Mouse (Mus musculus) neural tube, embryonic 15.5 days (tissue): ENCODE results near the gene Gm49510. TPM values are rescaled to one million over a fixed set of nuclear protein-coding genes. Genes with fewer than 3 reads are reported as not detected.

Source experiments
- ATAC-seq: fragments of 200-750 bp; cut with Nextera tagmentation; 2 replicates; pipeline ENCODE4 v1.8.0; 2017; ENCODE audit warnings: mild to moderate bottlenecking, moderate TSS enrichment, moderate library complexity; ENCODE audit not compliant: low FRiP score
- H3K27ac ChIP-seq: fragments of 300-500 bp; sonication (generic); replicated peaks from 2 replicates; pipeline ENCODE4 v1.5.1; 2015; ENCODE audit warnings: mild to moderate bottlenecking, inconsistent platforms
- H3K27me3 ChIP-seq: fragments of 300-500 bp; sonication (generic); replicated peaks from 2 replicates; pipeline ENCODE4 v1.6.1; 2015; ENCODE audit warnings: inconsistent platforms
- H3K36me3 ChIP-seq: fragments of 300-500 bp; sonication (generic); 2 replicates; pipeline ENCODE4 v1.6.1; 2015; ENCODE audit warnings: inconsistent platforms
- H3K4me1 ChIP-seq: fragments of 300-500 bp; sonication (generic); 2 replicates; pipeline ENCODE4 v1.6.1; 2015; ENCODE audit warnings: inconsistent platforms
- H3K4me2 ChIP-seq: fragments of 300-500 bp; sonication (generic); 2 replicates; pipeline ENCODE4 v1.6.1; 2015; ENCODE audit warnings: inconsistent platforms, mild to moderate bottlenecking, moderate library complexity
- H3K4me3 ChIP-seq: fragments of 300-500 bp; sonication (generic); replicated peaks from 2 replicates; pipeline ENCODE4 v1.5.1; 2015; ENCODE audit warnings: mild to moderate bottlenecking, inconsistent platforms
- H3K9ac ChIP-seq: fragments of 300-500 bp; sonication (generic); replicated peaks from 2 replicates; pipeline ENCODE4 v1.6.1; 2015; ENCODE audit warnings: mild to moderate bottlenecking, inconsistent platforms
- H3K9me3 ChIP-seq: fragments of 300-500 bp; sonication (generic); replicated peaks from 2 replicates; pipeline ENCODE4 v1.6.1; 2016; ENCODE audit warnings: inconsistent platforms
- WGBS: fragments of 180-500 bp; shearing (Covaris S2); methylation state at CpG from one replicate; pipeline ENCODE4 v1.1.7; 2015; ENCODE audit warnings: mixed read lengths; 5-methylcytosine and 5-hydroxymethylcytosine counted together
- polyA plus RNA-seq: library from polyadenylated mRNA; unstranded; fragments of >200 nt; fragmentation: Nextera tagmentation; extraction: Ambion mirVana; gene quantifications from 2 replicates; pipeline ENCODE4 v1.2.1, GENCODE M21; 2015

Gene Gm49510
- polyA plus RNA-seq, 1 experiment from 2014 or later: not detected

GRCm38 (mm10) chr15:78919914-78920313, 20.4 kb downstream of the Gm49510 start:
- H3K4me3 ChIP-seq: no peak overlapping the region
- no peaks in the 10 kb centered on the region for H3K27me3 ChIP-seq
- no peak overlapping the region for H3K27ac ChIP-seq
- H3K9ac ChIP-seq: no peak overlapping the region
- ATAC-seq: no peak
- WGBS: 82% methylated on average over 12 of the region's 12 CpGs
- H3K36me3 ChIP-seq: peaks cover 23% of the 10 kb centered on the region
- no peak overlapping the region for H3K4me2 ChIP-seq
- no peaks in the 10 kb centered on the region for H3K9me3 ChIP-seq
- H3K4me1 ChIP-seq: peaks cover 34% of the 10 kb centered on the region

- Histone ChIP-seq H3K4me2 (no peak overlapping the region), H3K27me3 (0 out of 2 replicates have a peak, but pooled peaks cover 3% of the 10 kb centered on the region), H3K27ac (no peak overlapping the region), H3K9me3 (no peaks in the 10 kb centered on the region), H3K36me3 (peaks cover 17% of the 10 kb centered on the region), H3K9ac (no peak overlapping the region), H3K4me3 (no peak overlapping the region), H3K4me1 (peaks cover 32% of the 10 kb centered on the region)
- WGBS: 89% methylated on average over 7 of the region's 7 CpGs
- no peak for ATAC-seq
These were observed 23.2 kb downstream of the Gm49510 start for GRCm38 (mm10) chr15:78922700-78923099.

DNA sequence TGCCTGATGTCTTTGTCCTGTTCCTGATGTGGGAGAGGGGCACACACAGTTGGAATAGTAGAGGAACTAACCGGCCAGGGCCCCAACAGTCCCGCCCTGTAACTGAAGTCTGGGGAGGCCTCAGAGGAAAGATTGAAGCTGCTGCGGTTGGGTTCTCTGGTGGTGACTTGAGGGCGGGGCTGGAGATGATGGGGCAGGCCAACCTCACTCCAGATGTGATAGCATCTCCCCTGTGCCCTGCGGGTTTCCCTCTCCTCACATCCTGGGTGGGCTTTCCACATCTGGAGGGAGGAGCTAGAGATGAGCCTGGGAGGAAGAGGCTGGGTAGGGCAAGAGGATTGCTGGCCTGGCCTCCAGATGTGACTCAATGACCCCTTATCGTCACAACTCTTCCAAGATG, 24.1 kb downstream of the Gm49510 start:
- H3K27me3 ChIP-seq: 0 out of 2 replicates have a peak, but pooled peaks cover 3% of the 10 kb centered on the region
- peaks cover 34% of the 10 kb centered on the region for H3K4me1 ChIP-seq
- no peak overlapping the region for H3K4me3 ChIP-seq
- no peak for ATAC-seq
- no peak overlapping the region for H3K9ac ChIP-seq
- H3K9me3 ChIP-seq: no peaks in the 10 kb centered on the region
- H3K36me3 ChIP-seq: peaks cover 11% of the 10 kb centered on the region
- H3K27ac ChIP-seq: no peak overlapping the region
- WGBS: 74% methylated on average over 6 of the region's 6 CpGs
- H3K4me2 ChIP-seq: no peak overlapping the region

- Histone ChIP-seq H3K4me2 (no peak overlapping the region), H3K36me3 (no peaks in the 10 kb centered on the region), H3K27ac (peak overlapping the region; percentile 76), H3K4me1 (peaks cover 34% of the 10 kb centered on the region), H3K4me3 (no peak overlapping the region), H3K27me3 (0 out of 2 replicates have a peak, but pooled peaks cover 3% of the 10 kb centered on the region), H3K9me3 (no peaks in the 10 kb centered on the region), H3K9ac (no peak overlapping the region)
- WGBS: 38% methylated on average over 8 of the region's 8 CpGs
- no peak for ATAC-seq
These were observed 25.7 kb downstream of the Gm49510 start for GRCm38 (mm10) chr15:78925129-78925528.

- Histone ChIP-seq H3K9me3 (no peaks in the 10 kb centered on the region), H3K9ac (no peak within 1 kb of the TSS), H3K27ac (peak within 1 kb of the TSS; percentile 76), H3K4me1 (peaks cover 34% of the 10 kb centered on the region), H3K27me3 (0 out of 2 replicates have a peak, but pooled peaks cover 3% of the 10 kb centered on the region), H3K4me2 (peak within 1 kb of the TSS; percentile 67), H3K36me3 (no peaks in the 10 kb centered on the region), H3K4me3 (peak within 1 kb of the TSS; percentile 32)
- WGBS: 8% methylated on average over 20 of the region's 20 CpGs
- ATAC-seq: peak; percentile 56
These were observed 26.8 kb downstream of the Gm49510 start, which contains the start of gene Lgals1 for GRCm38 (mm10) chr15:78926021-78926919. TSS of gene Lgals1 (plus strand) at chr15:78926725.

DNA sequence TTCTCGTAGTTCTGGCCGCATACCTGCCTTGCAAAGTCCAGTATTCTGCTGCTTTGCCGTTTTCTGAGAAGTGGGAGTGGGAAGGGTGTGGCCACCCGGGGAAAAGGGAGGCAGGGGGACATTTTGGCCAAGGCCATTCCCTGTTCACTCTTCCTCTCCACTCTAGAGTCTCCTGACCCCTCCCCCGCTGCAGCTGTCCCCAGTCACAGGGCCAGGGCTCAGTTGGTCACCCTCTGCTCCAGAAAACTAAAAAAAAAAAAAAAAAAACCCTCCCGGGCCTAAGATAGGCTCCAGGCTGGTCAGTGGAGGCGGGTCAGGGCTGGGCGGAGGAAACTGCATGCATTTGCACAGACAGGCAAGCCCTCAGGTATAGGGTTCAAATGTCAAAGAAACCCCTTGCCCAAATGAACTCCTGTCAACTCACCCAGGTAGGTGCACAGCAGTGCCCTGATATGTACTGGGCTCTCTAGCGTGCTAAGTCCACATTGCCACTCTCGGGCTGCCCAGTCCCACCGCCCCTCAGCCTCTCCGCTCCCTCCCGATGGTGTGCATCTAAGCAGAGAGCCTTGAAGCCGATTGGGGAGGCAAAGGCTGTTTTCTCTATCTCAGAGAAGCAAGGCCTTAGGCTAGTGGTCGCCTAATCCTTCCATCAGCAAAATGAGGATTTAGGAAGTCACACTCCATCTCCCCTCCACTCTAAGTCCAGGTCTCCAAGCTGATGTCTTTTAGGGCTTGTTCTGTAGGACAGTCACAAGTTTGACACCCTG, 27.7 kb downstream of the Gm49510 start:
- ATAC-seq: no peak
- Histone ChIP-seq H3K36me3 (no peaks in the 10 kb centered on the region), H3K4me1 (peaks cover 34% of the 10 kb centered on the region), H3K9me3 (no peaks in the 10 kb centered on the region), H3K27ac (peak overlapping the region; percentile 64), H3K4me3 (peak overlapping the region; percentile 32), H3K27me3 (0 out of 2 replicates have a peak, but pooled peaks cover 3% of the 10 kb centered on the region), H3K4me2 (peak overlapping the region; percentile 67), H3K9ac (no peak overlapping the region)
- WGBS: 26% methylated on average over 15 of the region's 15 CpGs

- peaks cover 34% of the 10 kb centered on the region for H3K4me1 ChIP-seq
- ATAC-seq: no peak
- no peaks in the 10 kb centered on the region for H3K36me3 ChIP-seq
- H3K4me2 ChIP-seq: peak overlapping the region; percentile 67
- H3K27ac ChIP-seq: no peak overlapping the region; the same call in 1 of the 2 replicates
- WGBS: under 1% methylated on average over 31 of the region's 35 CpGs
- H3K9ac ChIP-seq: peak overlapping the region; percentile 24; the same call in 1 of the 2 replicates
- no peaks in the 10 kb centered on the region for H3K9me3 ChIP-seq
- peak overlapping the region; percentile 32 for H3K4me3 ChIP-seq
- H3K27me3 ChIP-seq: 0 out of 2 replicates have a peak, but pooled peaks cover 3% of the 10 kb centered on the region
These were observed 28.5 kb downstream of the Gm49510 start for GRCm38 (mm10) chr15:78927788-78928457.

GRCm38 (mm10) chr15:78928539-78928938, 29.1 kb downstream of the Gm49510 start:
- WGBS: 54% methylated on average over 8 of the region's 8 CpGs
- H3K9ac ChIP-seq: no peak overlapping the region
- peak overlapping the region; percentile 32; the same call in 1 of the 2 replicates for H3K4me3 ChIP-seq
- peak overlapping the region; percentile 67 for H3K4me2 ChIP-seq
- ATAC-seq: no peak
- no peaks in the 10 kb centered on the region for H3K36me3 ChIP-seq
- H3K27ac ChIP-seq: no peak overlapping the region
- peaks cover 34% of the 10 kb centered on the region for H3K4me1 ChIP-seq
- 0 out of 2 replicates have a peak, but pooled peaks cover 3% of the 10 kb centered on the region for H3K27me3 ChIP-seq
- H3K9me3 ChIP-seq: no peaks in the 10 kb centered on the region

DNA sequence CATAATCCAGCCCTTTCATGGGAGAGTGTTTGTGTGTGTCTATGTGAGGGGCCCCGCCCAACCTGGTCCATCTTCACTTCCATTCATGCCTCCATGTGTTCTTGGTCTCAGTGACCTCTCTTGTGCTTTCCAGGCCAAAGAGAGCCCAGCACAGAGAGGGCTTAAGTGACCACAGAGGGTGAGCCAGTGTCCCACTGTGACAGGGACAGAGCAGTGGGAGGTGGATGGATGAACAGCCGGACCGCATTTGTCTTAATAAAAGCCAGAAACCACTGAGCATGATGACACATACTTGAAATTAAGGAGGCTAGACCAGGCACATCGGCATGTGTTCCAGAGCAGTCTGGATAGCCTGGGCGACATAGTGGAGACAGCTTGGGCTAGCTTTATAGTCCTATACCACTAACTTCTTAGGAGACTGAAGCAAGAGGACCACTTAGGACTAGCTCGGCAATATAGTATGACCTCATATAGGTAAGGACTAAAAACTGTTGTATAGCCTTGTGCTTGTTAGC, 30.8 kb downstream of the Gm49510 start:
- no peak overlapping the region for H3K4me3 ChIP-seq
- no peak for ATAC-seq
- H3K27ac ChIP-seq: no peak overlapping the region
- H3K4me2 ChIP-seq: no peak overlapping the region
- no peaks in the 10 kb centered on the region for H3K36me3 ChIP-seq
- peaks cover 37% of the 10 kb centered on the region for H3K4me1 ChIP-seq
- H3K9me3 ChIP-seq: no peaks in the 10 kb centered on the region
- 0 out of 2 replicates have a peak, but pooled peaks cover 3% of the 10 kb centered on the region for H3K27me3 ChIP-seq
- H3K9ac ChIP-seq: no peak overlapping the region
- 95% methylated on average over 6 of the region's 6 CpGs for WGBS

- Histone ChIP-seq H3K4me3 (no peak overlapping the region), H3K27ac (no peak overlapping the region), H3K9me3 (no peaks in the 10 kb centered on the region), H3K9ac (no peak overlapping the region), H3K27me3 (0 out of 2 replicates have a peak, but pooled peaks cover 3% of the 10 kb centered on the region), H3K4me2 (no peak overlapping the region), H3K36me3 (no peaks in the 10 kb centered on the region), H3K4me1 (peaks cover 37% of the 10 kb centered on the region)
- 88% methylated on average over 7 of the region's 7 CpGs for WGBS
- no peak for ATAC-seq
These were observed 31.4 kb downstream of the Gm49510 start for GRCm38 (mm10) chr15:78930801-78931426.
